Mouse (Mus musculus) cerebellum, adult 2 months (tissue): Measurements from ENCODE around the gene Itgb5.

Experiments used
- CTCF ChIP-seq: fragments of 200-500 bp; IDR thresholded peaks from 2 replicates; pipeline ENCODE4 v1.5.1; 2011; ENCODE audit warnings: low read depth, mild to moderate bottlenecking, control low read depth, low read length, moderate library complexity, borderline replicate concordance; ENCODE audit not compliant: insufficient read depth
- POLR2A ChIP-seq: fragments of 200-500 bp; IDR thresholded peaks from 2 replicates; pipeline ENCODE4 v1.6.1; 2011; ENCODE audit warnings: low read length, control low read depth, borderline replicate concordance; ENCODE audit not compliant: insufficient read depth

DNA sequence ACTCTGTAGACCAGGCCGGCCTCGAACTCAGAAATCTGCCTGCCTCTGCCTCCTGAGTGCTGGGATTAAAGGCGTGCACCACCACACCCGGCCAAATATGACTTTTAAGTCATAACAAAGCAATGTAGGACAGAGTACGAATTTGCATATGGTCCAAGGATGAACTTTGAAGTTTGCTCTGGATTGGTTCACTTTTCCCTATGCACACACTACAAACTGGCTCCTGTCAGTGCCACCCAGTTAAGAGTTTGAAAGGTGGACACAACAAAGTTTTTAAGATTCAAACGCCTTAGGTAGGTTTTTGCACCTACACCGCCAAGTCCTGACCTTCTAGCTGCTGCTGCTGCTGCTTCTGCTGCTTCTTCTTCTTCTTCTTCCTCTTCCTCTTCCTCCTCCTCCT is 969 bp upstream of the Itgb5 start:
- TF ChIP-seq POLR2A: no peak
- TF ChIP-seq CTCF: no peak
